Mouse (Mus musculus): ENCODE measurements around the gene Prkcd. TPM values are rescaled to one million over a fixed set of nuclear protein-coding genes. Genes with fewer than 3 reads are reported as not detected.

Prkcd gene
- polyA plus RNA-seq, 1 experiment from 2014 or later, result 21.9 TPM

DNA sequence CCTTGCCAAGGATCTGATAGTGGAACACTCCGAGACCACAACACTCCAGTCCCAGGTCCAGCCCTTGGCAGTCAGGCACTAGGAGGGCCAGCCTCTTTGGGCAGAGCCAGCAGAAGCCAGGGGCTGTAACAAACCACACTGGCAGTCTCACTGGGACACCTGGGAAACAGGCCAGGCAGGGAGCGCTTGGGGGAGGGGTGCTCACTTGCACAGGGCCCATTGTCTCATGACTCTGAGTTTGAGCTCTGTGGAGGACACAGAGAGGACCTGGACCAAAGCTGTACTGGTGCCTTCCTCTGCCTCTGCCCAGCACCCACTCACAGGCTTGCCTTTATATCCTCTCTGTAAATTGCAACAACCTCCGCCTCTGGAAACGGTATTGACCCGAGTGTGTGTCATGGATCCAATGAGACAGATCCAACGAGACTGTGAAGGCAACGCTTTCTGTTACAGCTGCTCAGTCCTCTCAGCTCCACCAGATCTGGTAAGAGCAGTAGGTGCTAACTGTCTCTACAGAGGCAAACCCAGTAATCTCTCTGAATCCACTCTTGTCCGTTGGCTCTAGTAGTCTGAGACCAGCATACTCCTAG lies 77.8 kb downstream of the Prkcd start, which contains the start of gene Tkt:
Gene Tkt, plus strand, starts transcription at position 229 of the 590 bp plus-strand sequence.
- Histone ChIP-seq H3K27me3 (no peaks in the 10 kb centered on the region), H3K9ac (peak within 1 kb of the TSS; percentile 91), H3K9me3 (replicated peaks) (no peaks in the 10 kb centered on the region), H3K4me2 (peak within 1 kb of the TSS; percentile 91), H3K4me1 (peaks cover 32% of the 10 kb centered on the region), H3K36me3 (ENCODE audit: poor library complexity, severe bottlenecking) (no peaks in the 10 kb centered on the region), H3K27ac (peak within 1 kb of the TSS; percentile 87), H3K4me3 (peak within 1 kb of the TSS; percentile 86)
- 25% methylated on average over 8 of the region's 8 CpGs for WGBS
- peak; percentile 34 for ATAC-seq

Small RNAs within 50 kb of the gene (microRNA-seq; reads per million reads assigned to microRNA genes)
- gene Mir3076, result 3.8 reads per million, percentile 9 among the genes with 10 or more reads in this experiment

Other genes with a start within 250 kb of the Prkcd start
- 21.6 and 22.5 TPM in 2 replicates for gene Dcp1a, start 146.7 kb downstream of the Prkcd start, polyA plus RNA-seq (2015; fragmentation: Nextera tagmentation; extraction: Ambion mirVana)
- 4.4 and 4.5 TPM in 2 replicates for gene Cacna1d, start 134.8 kb downstream of the Prkcd start, polyA plus RNA-seq (2015; fragmentation: Nextera tagmentation; extraction: Ambion mirVana)
- 274 and 296 TPM in 2 replicates for gene Tkt, start 77.9 kb downstream of the Prkcd start, polyA plus RNA-seq (2015; fragmentation: Nextera tagmentation; extraction: Ambion mirVana)
- 8.8 and 9.3 TPM in 2 replicates for gene Rft1, start 28.1 kb upstream of the Prkcd start, polyA plus RNA-seq (2015; fragmentation: Nextera tagmentation; extraction: Ambion mirVana)
- 23.5 and 25.8 TPM in 2 replicates for gene Sfmbt1, start 88.6 kb upstream of the Prkcd start, polyA plus RNA-seq (2015; fragmentation: Nextera tagmentation; extraction: Ambion mirVana)
- 13.2 and 15.6 TPM in 2 replicates for gene Tmem110, start 199.4 kb upstream of the Prkcd start, polyA plus RNA-seq (2015; fragmentation: Nextera tagmentation; extraction: Ambion mirVana)